Mouse (Mus musculus): ENCODE measurements around the gene Sec31b. TPM values are rescaled to one million over a fixed set of nuclear protein-coding genes. Genes with fewer than 3 reads are reported as not detected.

Gene Sec31b
- total RNA-seq, 4 experiments from 2014 or later: 18.0 to 21.4 (median 19.5) TPM

GRCm38 (mm10) chr19:44487266-44487665, 58.4 kb downstream of the Sec31b start:
- peak in 1 of 2 experiments; percentile 31 for DNase-seq (ENCODE audit: low spot score in 2 of 2)

DNA sequence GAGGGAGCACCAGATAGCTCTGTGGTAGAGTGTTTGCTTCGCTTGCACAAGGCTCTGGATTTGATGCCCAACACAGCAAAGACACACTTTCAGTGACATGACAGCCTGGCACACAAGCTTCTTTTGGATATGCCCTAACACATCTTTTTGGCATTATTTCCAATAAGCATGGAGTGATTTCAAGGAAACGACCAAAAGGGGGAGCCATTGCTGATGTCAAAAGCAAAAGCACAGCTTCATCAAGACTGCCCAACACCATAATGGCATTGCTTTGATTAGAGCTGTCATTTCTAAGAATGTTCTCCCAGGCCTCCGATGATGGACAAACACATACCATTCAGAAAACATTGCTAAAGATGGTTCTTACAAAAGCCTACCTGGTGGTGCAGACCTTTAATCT, 69.1 kb downstream of the Sec31b start:
- no peak for DNase-seq (ENCODE audit: low spot score in 2 of 2)

DNA sequence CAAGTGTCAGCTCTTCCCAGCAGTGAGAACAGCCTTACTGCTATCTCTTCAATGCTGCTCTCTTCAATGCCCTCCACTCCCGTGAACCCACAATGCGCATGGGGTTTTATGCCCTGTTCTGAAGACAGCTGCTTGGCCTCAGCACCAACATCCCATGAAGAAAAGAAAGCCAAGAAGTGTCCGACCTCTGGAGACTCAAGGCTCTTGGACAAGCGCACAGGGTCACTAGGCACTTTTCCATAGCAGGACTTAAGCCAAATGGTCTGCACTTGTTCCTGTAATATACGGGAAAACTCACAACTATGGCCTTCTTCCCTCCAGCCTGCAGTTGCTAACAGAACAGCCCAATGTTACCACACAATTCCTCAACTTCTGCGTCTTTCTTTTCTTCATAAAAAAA, 70.4 kb downstream of the Sec31b start:
- no peak for DNase-seq (ENCODE audit: low spot score in 2 of 2)

DNA sequence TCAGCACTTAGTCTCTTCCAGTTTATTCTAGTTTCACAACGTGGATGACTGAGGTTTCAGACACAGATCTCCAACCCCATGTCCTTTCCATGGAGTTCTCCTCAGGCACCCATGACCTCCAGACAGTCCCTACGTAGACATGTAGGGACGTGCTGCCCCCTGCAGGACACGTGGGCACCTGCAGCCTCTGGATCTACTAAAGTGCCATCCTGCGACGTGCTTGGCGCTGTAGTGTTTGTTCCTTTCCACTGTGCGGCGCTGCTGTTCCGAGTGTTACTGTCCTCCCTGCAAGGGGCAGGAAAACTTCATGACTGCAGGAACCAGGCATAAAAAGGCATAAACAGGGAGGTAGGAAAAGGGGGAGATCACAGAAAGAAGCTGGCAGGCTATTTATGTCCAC, 71.5 kb downstream of the Sec31b start:
- peak; percentile 85 to 89 for DNase-seq (ENCODE audit: low spot score in 2 of 2)

Other genes starting within 250 kb of the Sec31b start
- gene Scd4, start 212.8 kb downstream of the Sec31b start, total RNA-seq (2022): under 1 TPM in 1 of 4 experiments, not detected in 3; 0.13 TPM
- gene Scd1, start 138.0 kb downstream of the Sec31b start, total RNA-seq (2022): 10 to 100 TPM in 3 of 4 experiments, 1 to 10 TPM in 1; 9.2 to 25.2 (median 14.3) TPM
- not detected for gene Wnt8b, start 52.4 kb downstream of the Sec31b start, total RNA-seq (2022)
- gene Gm20538, start 7.0 kb upstream of the Sec31b start, total RNA-seq (2022): not detected
- 100 to 1,000 TPM; 871 to 993 (median 922) TPM for gene Ndufb8, start 9.6 kb upstream of the Sec31b start, total RNA-seq (2022)
- 100 to 1,000 TPM; 122 to 163 (median 137) TPM for gene Hif1an, start 17.0 kb upstream of the Sec31b start, total RNA-seq (2022)
- not detected for gene Pax2, start 210.2 kb upstream of the Sec31b start, total RNA-seq (2022)

Measured in gastrocnemius, adult 8-10 months (tissue).